Mouse (Mus musculus) sigmoid colon, adult 10 weeks (tissue): ENCODE results near the gene Wdr44. TPM values are rescaled to one million over a fixed set of nuclear protein-coding genes. Genes with fewer than 3 reads are reported as not detected.

Source experiments
- polyA plus RNA-seq: library from polyadenylated mRNA; stranded (reverse); fragments of 350-450 nt; fragmentation: Illumina TruSeq; extraction: RNeasy Lipid Tissue Mini Kit (QIAGEN cat#74804); gene quantifications from one replicate; pipeline ENCODE4 v1.2.3, GENCODE M21; 2014; ENCODE audit warnings: low read depth, low replicate concordance

Wdr44 gene
- 82.5 TPM for polyA plus RNA-seq

DNA sequence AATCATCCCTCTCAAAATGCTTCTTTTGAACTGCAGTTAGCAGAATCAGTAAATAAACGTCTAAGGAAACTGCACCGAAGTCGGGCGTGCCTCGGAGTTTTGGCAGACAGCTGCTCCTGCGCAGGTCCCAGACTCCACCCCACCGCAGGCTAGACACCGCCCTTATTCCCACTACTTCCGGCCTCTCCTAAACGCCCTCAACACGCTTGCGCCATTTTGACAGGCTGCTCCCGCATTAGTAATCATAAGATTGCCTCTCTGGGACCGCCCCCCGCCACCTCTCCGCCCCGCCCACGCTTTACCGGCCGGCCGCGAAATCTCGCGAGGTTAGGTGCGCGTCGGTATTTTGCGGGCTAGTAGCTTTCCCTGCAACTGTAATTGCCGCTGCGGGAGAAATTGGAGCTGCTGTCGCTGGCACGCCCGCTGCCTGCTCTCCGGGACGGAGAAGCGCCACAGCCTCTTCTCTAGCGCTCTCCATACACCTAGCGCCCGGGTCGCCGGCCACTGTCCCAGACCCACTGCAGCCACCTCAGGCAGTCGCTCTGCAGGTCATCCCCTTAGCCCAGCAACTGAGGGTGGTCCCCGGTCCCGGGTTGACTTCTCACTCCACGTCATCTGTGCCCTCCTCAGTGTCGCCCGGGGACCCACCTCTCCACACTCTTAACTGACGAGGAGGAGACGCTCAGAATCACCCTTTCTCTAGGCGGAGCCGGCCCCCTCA is at the start of gene Wdr44:
Gene Wdr44 (plus strand): TSS at position 330 of the 721 bp plus-strand sequence.

Other genes starting within 250 kb of the Wdr44 start
- gene Gm4907, start 189.5 kb downstream of the Wdr44 start, polyA plus RNA-seq = not detected